Mouse (Mus musculus): ENCODE results near the gene Anp32a. TPM values are rescaled to one million over a fixed set of nuclear protein-coding genes. Genes with fewer than 3 reads are reported as not detected.

The Anp32a gene
- polyA plus RNA-seq, 1 experiment from 2014 or later, result 220 TPM

GRCm38 (mm10) chr9:62364216-62364615 lies 23.1 kb downstream of the Anp32a start:
- Histone ChIP-seq H3K27ac (ENCODE audit: low read depth, low read length) (no peak overlapping the region), H3K4me3 (ENCODE audit: low read depth, low read length) (no peak overlapping the region), H3K4me1 (replicated peaks; ENCODE audit: control insufficient read depth, insufficient read depth, low read length) (peaks cover 27% of the 10 kb centered on the region), H3K9me3 (ENCODE audit: control insufficient read depth, low read length) (no peaks in the 10 kb centered on the region), H3K9ac (ENCODE audit: low read depth, low read length) (peak overlapping the region; percentile 52; the same call in 1 of the 2 replicates), H3K27me3 (ENCODE audit: control insufficient read depth, insufficient read depth, low read length) (no peaks in the 10 kb centered on the region), H3K36me3 (ENCODE audit: control insufficient read depth, insufficient read depth, low read length) (no peaks in the 10 kb centered on the region), H3K4me2 (replicated peaks; ENCODE audit: low read depth, low read length) (peak overlapping the region; percentile 58)
- 0 out of 2 replicates have a peak, but pooled peaks have one; percentile 3 for ATAC-seq (ENCODE audit: low FRiP score)
- DNase-seq (ENCODE audit: low spot score), result no peak
- WGBS, result 8% methylated on average over 4 of the region's 6 CpGs

GRCm38 (mm10) chr9:62364831-62365230 lies 23.7 kb downstream of the Anp32a start:
- H3K4me2 ChIP-seq (replicated peaks; ENCODE audit: low read depth, low read length), result no peak overlapping the region
- H3K4me1 ChIP-seq (replicated peaks; ENCODE audit: control insufficient read depth, insufficient read depth, low read length), result peaks cover 28% of the 10 kb centered on the region
- 66% methylated on average over 7 of the region's 7 CpGs for WGBS
- ATAC-seq (ENCODE audit: low FRiP score) (no peak), DNase-seq (ENCODE audit: low spot score) (no peak)
- H3K9ac ChIP-seq (ENCODE audit: low read depth, low read length), result no peak overlapping the region
- H3K9me3 ChIP-seq (ENCODE audit: control insufficient read depth, low read length), result no peaks in the 10 kb centered on the region
- no peak overlapping the region for H3K27ac ChIP-seq (ENCODE audit: low read depth, low read length)
- H3K27me3 ChIP-seq (ENCODE audit: control insufficient read depth, insufficient read depth, low read length), result no peaks in the 10 kb centered on the region
- H3K4me3 ChIP-seq (ENCODE audit: low read depth, low read length), result no peak overlapping the region
- no peaks in the 10 kb centered on the region for H3K36me3 ChIP-seq (ENCODE audit: control insufficient read depth, insufficient read depth, low read length)

GRCm38 (mm10) chr9:62365326-62366080 lies 24.4 kb downstream of the Anp32a start:
- no peak overlapping the region for H3K4me2 ChIP-seq (replicated peaks; ENCODE audit: low read depth, low read length)
- H3K4me1 ChIP-seq (replicated peaks; ENCODE audit: control insufficient read depth, insufficient read depth, low read length), result peaks cover 32% of the 10 kb centered on the region
- no peak overlapping the region for H3K9ac ChIP-seq (ENCODE audit: low read depth, low read length)
- H3K4me3 ChIP-seq (ENCODE audit: low read depth, low read length), result no peak overlapping the region
- 76% methylated on average over 8 of the region's 8 CpGs for WGBS
- no peaks in the 10 kb centered on the region for H3K9me3 ChIP-seq (ENCODE audit: control insufficient read depth, low read length)
- H3K36me3 ChIP-seq (ENCODE audit: control insufficient read depth, insufficient read depth, low read length), result no peaks in the 10 kb centered on the region
- no peak overlapping the region for H3K27ac ChIP-seq (ENCODE audit: low read depth, low read length)
- DNase-seq (ENCODE audit: low spot score) (no peak), ATAC-seq (ENCODE audit: low FRiP score) (no peak)
- H3K27me3 ChIP-seq (ENCODE audit: control insufficient read depth, insufficient read depth, low read length), result no peaks in the 10 kb centered on the region

GRCm38 (mm10) chr9:62366478-62367458 lies 25.7 kb downstream of the Anp32a start:
- Histone ChIP-seq H3K9ac (ENCODE audit: low read depth, low read length) (no peak overlapping the region), H3K9me3 (ENCODE audit: control insufficient read depth, low read length) (no peaks in the 10 kb centered on the region), H3K27me3 (ENCODE audit: control insufficient read depth, insufficient read depth, low read length) (no peaks in the 10 kb centered on the region), H3K4me3 (ENCODE audit: low read depth, low read length) (no peak overlapping the region), H3K27ac (ENCODE audit: low read depth, low read length) (0 out of 2 replicates have a peak overlapping the region, but pooled peaks have one; percentile 11), H3K36me3 (ENCODE audit: control insufficient read depth, insufficient read depth, low read length) (no peaks in the 10 kb centered on the region), H3K4me2 (replicated peaks; ENCODE audit: low read depth, low read length) (no peak overlapping the region), H3K4me1 (replicated peaks; ENCODE audit: control insufficient read depth, insufficient read depth, low read length) (peaks cover 32% of the 10 kb centered on the region)
- WGBS, result 60% methylated on average over 23 of the region's 23 CpGs
- DNase-seq (ENCODE audit: low spot score), result peak; percentile 40
- peak; percentile 41 for ATAC-seq (ENCODE audit: low FRiP score)

- Histone ChIP-seq H3K4me3 (ENCODE audit: low read depth, low read length) (no peak overlapping the region), H3K9me3 (ENCODE audit: control insufficient read depth, low read length) (no peaks in the 10 kb centered on the region), H3K9ac (ENCODE audit: low read depth, low read length) (0 out of 2 replicates have a peak overlapping the region, but pooled peaks have one; percentile 11), H3K4me2 (replicated peaks; ENCODE audit: low read depth, low read length) (no peak overlapping the region), H3K27me3 (ENCODE audit: control insufficient read depth, insufficient read depth, low read length) (no peaks in the 10 kb centered on the region), H3K4me1 (replicated peaks; ENCODE audit: control insufficient read depth, insufficient read depth, low read length) (peaks cover 27% of the 10 kb centered on the region), H3K36me3 (ENCODE audit: control insufficient read depth, insufficient read depth, low read length) (no peaks in the 10 kb centered on the region), H3K27ac (ENCODE audit: low read depth, low read length) (no peak overlapping the region)
- WGBS, result 63% methylated on average over 10 of the region's 10 CpGs
- ATAC-seq (ENCODE audit: low FRiP score) (no peak), DNase-seq (ENCODE audit: low spot score) (no peak)
Measured at GRCm38 (mm10) chr9:62367510-62368071, 26.5 kb downstream of the Anp32a start.

GRCm38 (mm10) chr9:62368256-62368905 lies 27.3 kb downstream of the Anp32a start:
- no peak overlapping the region for H3K4me3 ChIP-seq (ENCODE audit: low read depth, low read length)
- 0 out of 2 replicates have a peak, but pooled peaks cover 5% of the 10 kb centered on the region for H3K36me3 ChIP-seq (ENCODE audit: control insufficient read depth, insufficient read depth, low read length)
- no peak overlapping the region for H3K27ac ChIP-seq (ENCODE audit: low read depth, low read length)
- DNase-seq (ENCODE audit: low spot score) (no peak), ATAC-seq (ENCODE audit: low FRiP score) (no peak)
- H3K27me3 ChIP-seq (ENCODE audit: control insufficient read depth, insufficient read depth, low read length), result no peaks in the 10 kb centered on the region
- 0 out of 2 replicates have a peak overlapping the region, but pooled peaks have one; percentile 11 for H3K9ac ChIP-seq (ENCODE audit: low read depth, low read length)
- peaks cover 19% of the 10 kb centered on the region for H3K4me1 ChIP-seq (replicated peaks; ENCODE audit: control insufficient read depth, insufficient read depth, low read length)
- WGBS, result 85% methylated on average over 6 of the region's 6 CpGs
- H3K4me2 ChIP-seq (replicated peaks; ENCODE audit: low read depth, low read length), result no peak overlapping the region
- H3K9me3 ChIP-seq (ENCODE audit: control insufficient read depth, low read length), result no peaks in the 10 kb centered on the region

- Histone ChIP-seq H3K4me1 (replicated peaks; ENCODE audit: control insufficient read depth, insufficient read depth, low read length) (peaks cover 18% of the 10 kb centered on the region), H3K27me3 (ENCODE audit: control insufficient read depth, insufficient read depth, low read length) (no peaks in the 10 kb centered on the region), H3K27ac (ENCODE audit: low read depth, low read length) (no peak overlapping the region), H3K4me3 (ENCODE audit: low read depth, low read length) (no peak overlapping the region), H3K9me3 (ENCODE audit: control insufficient read depth, low read length) (no peaks in the 10 kb centered on the region), H3K4me2 (replicated peaks; ENCODE audit: low read depth, low read length) (no peak overlapping the region), H3K9ac (ENCODE audit: low read depth, low read length) (no peak overlapping the region), H3K36me3 (ENCODE audit: control insufficient read depth, insufficient read depth, low read length) (0 out of 2 replicates have a peak, but pooled peaks cover 5% of the 10 kb centered on the region)
- WGBS, result 78% methylated on average over 6 of the region's 6 CpGs
- ATAC-seq (ENCODE audit: low FRiP score), result no peak
- no peak for DNase-seq (ENCODE audit: low spot score)
Measured at GRCm38 (mm10) chr9:62369172-62369571, 28.1 kb downstream of the Anp32a start.

- Histone ChIP-seq H3K4me3 (ENCODE audit: low read depth, low read length) (no peak overlapping the region), H3K36me3 (ENCODE audit: control insufficient read depth, insufficient read depth, low read length) (0 out of 2 replicates have a peak, but pooled peaks cover 5% of the 10 kb centered on the region), H3K4me1 (replicated peaks; ENCODE audit: control insufficient read depth, insufficient read depth, low read length) (peaks cover 14% of the 10 kb centered on the region), H3K27ac (ENCODE audit: low read depth, low read length) (no peak overlapping the region), H3K9ac (ENCODE audit: low read depth, low read length) (no peak overlapping the region), H3K9me3 (ENCODE audit: control insufficient read depth, low read length) (no peaks in the 10 kb centered on the region), H3K27me3 (ENCODE audit: control insufficient read depth, insufficient read depth, low read length) (no peaks in the 10 kb centered on the region), H3K4me2 (replicated peaks; ENCODE audit: low read depth, low read length) (no peak overlapping the region)
- no peak for DNase-seq (ENCODE audit: low spot score)
- no peak for ATAC-seq (ENCODE audit: low FRiP score)
- WGBS, result 83% methylated on average over 9 of the region's 9 CpGs
Measured at GRCm38 (mm10) chr9:62370186-62370585, 29.1 kb downstream of the Anp32a start.
